Mouse (Mus musculus): Measurements from ENCODE around the gene Fignl1. TPM values are rescaled to one million over a fixed set of nuclear protein-coding genes. Genes with fewer than 3 reads are reported as not detected.

Fignl1 gene
- total and polyA plus RNA-seq, 3 experiments: 34.2 to 59.9 (median 51.2) TPM

GRCm38 (mm10) chr11:11823980-11824911 lies 15.5 kb upstream of the Fignl1 start:
- no peak for TF ChIP-seq EP300 (IDR thresholded peaks at IDR 0.05; ENCODE audit: low read depth in 1 of 2, low read length in 2 of 2)
- Histone ChIP-seq H3K27me3 (ENCODE audit: control insufficient read depth in 1 of 2, insufficient read depth in 2 of 2, low read length in 2 of 2) (peaks cover 25 to 31% of the 10 kb centered on the region in 2 experiments), H3K4me3 (ENCODE audit: control insufficient read depth in 1 of 2, insufficient read depth in 1 of 2, low read depth in 2 of 2, low read length in 2 of 2) (no peak overlapping the region), H3K27ac (ENCODE audit: control insufficient read depth, low read depth, low read length) (no peak overlapping the region), H3K4me1 (ENCODE audit: control insufficient read depth in 1 of 2, insufficient read depth in 2 of 2, low read length in 2 of 2) (peaks cover 0 to 9% of the 10 kb centered on the region in 2 experiments; a peak in 1 of 4 replicates), H3K36me3 (ENCODE audit: control insufficient read depth in 1 of 2, insufficient read depth in 2 of 2, low read length in 2 of 2) (peaks cover 0 to 11% of the 10 kb centered on the region in 2 experiments; a peak in 2 of 4 replicates), H3K9ac (ENCODE audit: control insufficient read depth, low read depth, low read length, poor library complexity, severe bottlenecking) (no peak overlapping the region), H3K9me3 (replicated peaks; ENCODE audit: insufficient read depth, low read length) (no peaks in the 10 kb centered on the region), H3K79me2 (ENCODE audit: control insufficient read depth, insufficient read depth, low read length, poor library complexity) (no peaks in the 10 kb centered on the region)
- DNase-seq (ENCODE audit: low read depth, low spot score): no peak

GRCm38 (mm10) chr11:11822181-11823095 lies 13.7 kb upstream of the Fignl1 start:
- H3K9ac ChIP-seq (ENCODE audit: control insufficient read depth, low read depth, low read length, poor library complexity, severe bottlenecking): no peak overlapping the region
- no peak overlapping the region for H3K4me3 ChIP-seq (ENCODE audit: control insufficient read depth in 1 of 2, insufficient read depth in 1 of 2, low read depth in 2 of 2, low read length in 2 of 2)
- DNase-seq (ENCODE audit: low read depth, low spot score): no peak
- no peaks in the 10 kb centered on the region for H3K79me2 ChIP-seq (ENCODE audit: control insufficient read depth, insufficient read depth, low read length, poor library complexity)
- H3K4me1 ChIP-seq (ENCODE audit: control insufficient read depth in 1 of 2, insufficient read depth in 2 of 2, low read length in 2 of 2): peaks cover 0 to 9% of the 10 kb centered on the region in 2 experiments; a peak in 1 of 4 replicates
- no peak overlapping the region for H3K27ac ChIP-seq (ENCODE audit: control insufficient read depth, low read depth, low read length)
- TF ChIP-seq ZMIZ1 (IDR thresholded peaks at IDR 0.05; ENCODE audit: low read depth, low read length): no peak
- no peak for TF ChIP-seq MYB (IDR thresholded peaks at IDR 0.05; ENCODE audit: low read depth, low read length)
- TF ChIP-seq RAD21 (IDR thresholded peaks at IDR 0.05; ENCODE audit: low read depth, low read length): no peak
- TF ChIP-seq MXI1 (IDR thresholded peaks at IDR 0.05; ENCODE audit: low read depth, low read length): no peak
- no peak for TF ChIP-seq GATA1 (IDR thresholded peaks at IDR 0.05; ENCODE audit: low read depth, low read length)
- TF ChIP-seq MAX (IDR thresholded peaks at IDR 0.05; ENCODE audit: low read length): no peak
- no peak for TF ChIP-seq MEF2A (IDR thresholded peaks at IDR 0.05; ENCODE audit: extremely low read depth, insufficient replicate concordance, low read depth, low read length, poor library complexity, severe bottlenecking)
- no peak for TF ChIP-seq KAT2A (conservative IDR thresholded peaks at IDR 0.05; ENCODE audit: low read depth, low read length)
- no peak for TF ChIP-seq CHD1 (IDR thresholded peaks at IDR 0.05; ENCODE audit: low read depth, low read length)
- TF ChIP-seq JUND (IDR thresholded peaks at IDR 0.05; ENCODE audit: low read depth, low read length): no peak
- peaks cover 14 to 21% of the 10 kb centered on the region in 2 experiments for H3K27me3 ChIP-seq (ENCODE audit: control insufficient read depth in 1 of 2, insufficient read depth in 2 of 2, low read length in 2 of 2)
- H3K9me3 ChIP-seq (replicated peaks; ENCODE audit: insufficient read depth, low read length): no peaks in the 10 kb centered on the region
- H3K36me3 ChIP-seq (ENCODE audit: control insufficient read depth in 1 of 2, insufficient read depth in 2 of 2, low read length in 2 of 2): peaks cover 0 to 11% of the 10 kb centered on the region in 2 experiments; a peak in 2 of 4 replicates
